Mouse (Mus musculus) T-helper 17 cell (primary cell): ENCODE data around the gene Hist1h2be.

Source experiments
- in situ Hi-C, 2 experiments: fragments of 300-600 bp; cut with MboI, MseI; formaldehyde crosslinking; loops; 1 replicate in 1 of 2; 2 replicates in 1 of 2; pipeline ENCODE4 v1.15.1; 2025; ENCODE audit warnings: high pct_unique_total_duplicates in 2 of 2

The Hist1h2be gene

DNA sequence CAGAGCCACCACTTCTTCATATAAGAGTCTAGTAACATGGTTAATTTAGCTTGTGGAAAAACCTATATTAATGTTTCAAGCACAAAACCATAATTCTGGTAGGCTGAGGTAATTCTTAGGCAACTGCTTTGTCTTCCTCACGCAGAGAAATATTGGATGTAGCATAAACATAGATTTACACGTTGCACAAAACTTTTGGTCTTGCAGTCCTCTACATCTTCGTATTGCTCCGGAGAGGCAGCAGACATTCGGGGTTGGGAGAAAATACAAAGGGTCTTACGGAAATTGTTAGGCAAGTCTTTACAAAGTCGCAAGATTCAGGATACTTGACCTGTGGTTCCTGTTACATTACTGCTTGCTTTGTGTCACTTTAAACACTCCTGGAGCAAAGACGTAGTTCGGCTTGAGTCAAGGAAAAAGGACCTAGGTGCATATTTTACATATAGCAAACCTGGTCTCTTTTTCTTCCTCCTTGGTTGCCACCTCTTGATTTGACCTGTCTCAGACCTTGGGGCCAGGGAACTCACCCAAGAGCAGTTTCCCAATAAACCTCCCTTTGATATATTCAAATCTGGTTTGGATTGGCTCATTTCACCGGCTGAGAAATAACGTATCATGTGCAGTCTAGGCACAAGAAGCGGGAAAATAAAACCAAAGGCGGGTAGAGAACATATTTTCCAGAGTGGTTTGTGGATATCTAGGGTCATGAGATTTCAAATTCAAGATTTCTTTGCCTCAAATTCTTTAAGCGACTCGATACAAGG lies 86.4 kb downstream of the Hist1h2be start:
- in situ Hi-C loops = loop anchor here (5.0 to 10.0 kb wide), 6 partner anchors 43 to 1820 kb away; partner anchors contain the start of genes Hist1h2ai (in 2 of the 2), Hist1h2bl (in 2 of the 2), Hist1h3h (in 2 of the 2) and Hist1h2ah (in 1 of the 2)
